Mouse (Mus musculus): ENCODE measurements around the gene Slc38a3.

Slc38a3 gene

GRCm38 (mm10) chr9:107645577-107645976, 23.8 kb downstream of the Slc38a3 start:
- in situ Hi-C loops (cut with MboI; ENCODE audit: low pct_unique_long_range_greater_than_20kb in 1 of 2, low sequenced_read_pairs in 2 of 2, unreplicated experiment in 1 of 2) = no loop called here

GRCm38 (mm10) chr9:107645153-107645510, 24.2 kb downstream of the Slc38a3 start:
- in situ Hi-C loops (cut with MboI; ENCODE audit: low pct_unique_long_range_greater_than_20kb in 1 of 2, low sequenced_read_pairs in 2 of 2, unreplicated experiment in 1 of 2) = no loop called here

GRCm38 (mm10) chr9:107644495-107645152, 24.7 kb downstream of the Slc38a3 start:
- in situ Hi-C loops (cut with MboI; ENCODE audit: low pct_unique_long_range_greater_than_20kb in 1 of 2, low sequenced_read_pairs in 2 of 2, unreplicated experiment in 1 of 2) = loop anchor here (5.0 kb wide), 2 partner anchors 37 to 87 kb away; partner anchors contain the start of gene Sema3b (in 1 of the 2)

GRCm38 (mm10) chr9:107643544-107644214, 25.7 kb downstream of the Slc38a3 start:
- in situ Hi-C loops (cut with MboI; ENCODE audit: low pct_unique_long_range_greater_than_20kb in 1 of 2, low sequenced_read_pairs in 2 of 2, unreplicated experiment in 1 of 2) = loop anchor here (5.0 kb wide), 2 partner anchors 36 to 86 kb away; partner anchors contain the start of gene Sema3b (in 1 of the 2)

GRCm38 (mm10) chr9:107641666-107642065, 27.7 kb downstream of the Slc38a3 start:
- in situ Hi-C loops (cut with MboI; ENCODE audit: low pct_unique_long_range_greater_than_20kb in 1 of 2, low sequenced_read_pairs in 2 of 2, unreplicated experiment in 1 of 2) = loop anchor here (5.0 kb wide), 2 partner anchors 34 to 84 kb away; partner anchors contain the start of gene Sema3b (in 1 of the 2)

- in situ Hi-C loops (cut with MboI; ENCODE audit: low pct_unique_long_range_greater_than_20kb in 1 of 2, low sequenced_read_pairs in 2 of 2, unreplicated experiment in 1 of 2) = loop anchor here (5.0 kb wide), 2 partner anchors 33 to 83 kb away; partner anchors contain the start of gene Sema3b (in 1 of the 2)
These were observed 29.0 kb downstream of the Slc38a3 start for GRCm38 (mm10) chr9:107640257-107640772.

GRCm38 (mm10) chr9:107637070-107637469, 32.3 kb downstream of the Slc38a3 start:
- in situ Hi-C loops (cut with MboI; ENCODE audit: low pct_unique_long_range_greater_than_20kb in 1 of 2, low sequenced_read_pairs in 2 of 2, unreplicated experiment in 1 of 2) = no loop called here

- in situ Hi-C loops (cut with MboI; ENCODE audit: low pct_unique_long_range_greater_than_20kb in 1 of 2, low sequenced_read_pairs in 2 of 2, unreplicated experiment in 1 of 2) = no loop called here
These were observed 33.9 kb downstream of the Slc38a3 start, which contains the start of gene Gnai2 for GRCm38 (mm10) chr9:107635279-107636028. Gene Gnai2 (minus strand): TSS chr9:107635367.

- in situ Hi-C loops (cut with MboI; ENCODE audit: low pct_unique_long_range_greater_than_20kb in 1 of 2, low sequenced_read_pairs in 2 of 2, unreplicated experiment in 1 of 2) = no loop called here
These were observed 34.7 kb downstream of the Slc38a3 start for GRCm38 (mm10) chr9:107634406-107635278.

- in situ Hi-C loops (cut with MboI; ENCODE audit: low pct_unique_long_range_greater_than_20kb in 1 of 2, low sequenced_read_pairs in 2 of 2, unreplicated experiment in 1 of 2) = no loop called here
These were observed 35.5 kb downstream of the Slc38a3 start for GRCm38 (mm10) chr9:107633661-107634405.

- in situ Hi-C loops (cut with MboI; ENCODE audit: low pct_unique_long_range_greater_than_20kb in 1 of 2, low sequenced_read_pairs in 2 of 2, unreplicated experiment in 1 of 2) = no loop called here
These were observed 36.2 kb downstream of the Slc38a3 start for GRCm38 (mm10) chr9:107633091-107633660.

GRCm38 (mm10) chr9:107632478-107632877, 36.9 kb downstream of the Slc38a3 start:
- in situ Hi-C loops (cut with MboI; ENCODE audit: low pct_unique_long_range_greater_than_20kb in 1 of 2, low sequenced_read_pairs in 2 of 2, unreplicated experiment in 1 of 2) = no loop called here

GRCm38 (mm10) chr9:107631861-107632260, 37.5 kb downstream of the Slc38a3 start:
- in situ Hi-C loops (cut with MboI; ENCODE audit: low pct_unique_long_range_greater_than_20kb in 1 of 2, low sequenced_read_pairs in 2 of 2, unreplicated experiment in 1 of 2) = no loop called here

- in situ Hi-C loops (cut with MboI; ENCODE audit: low pct_unique_long_range_greater_than_20kb in 1 of 2, low sequenced_read_pairs in 2 of 2, unreplicated experiment in 1 of 2) = no loop called here
These were observed 38.0 kb downstream of the Slc38a3 start for GRCm38 (mm10) chr9:107631311-107631826.

- in situ Hi-C loops (cut with MboI; ENCODE audit: low pct_unique_long_range_greater_than_20kb in 1 of 2, low sequenced_read_pairs in 2 of 2, unreplicated experiment in 1 of 2) = no loop called here
These were observed 38.8 kb downstream of the Slc38a3 start for GRCm38 (mm10) chr9:107630576-107630975.

- in situ Hi-C loops (cut with MboI; ENCODE audit: low pct_unique_long_range_greater_than_20kb in 1 of 2, low sequenced_read_pairs in 2 of 2, unreplicated experiment in 1 of 2) = no loop called here
These were observed 39.4 kb downstream of the Slc38a3 start for GRCm38 (mm10) chr9:107629901-107630425.

- in situ Hi-C loops (cut with MboI; ENCODE audit: low pct_unique_long_range_greater_than_20kb in 1 of 2, low sequenced_read_pairs in 2 of 2, unreplicated experiment in 1 of 2) = no loop called here
These were observed 40.0 kb downstream of the Slc38a3 start for GRCm38 (mm10) chr9:107629411-107629730.
